Mouse (Mus musculus) liver, postnatal 0 days (tissue): ENCODE results near the gene Afg3l1.
"Not testable (repeated sequence)": the region's sequence is repeated elsewhere in the genome, so short reads cannot be mapped to it uniquely, and the experiment has no call there.

Experiments used
- CTCF ChIP-seq: sonication (generic); IDR thresholded peaks from 2 replicates; pipeline ENCODE4 v1.5.1; 2016; ENCODE audit warnings: antibody characterized with exemption, low read depth
- EP300 ChIP-seq: IDR thresholded peaks from 2 replicates; pipeline ENCODE4 v1.6.1; 2016; ENCODE audit warnings: antibody characterized with exemption, low read depth, mild to moderate bottlenecking

DNA sequence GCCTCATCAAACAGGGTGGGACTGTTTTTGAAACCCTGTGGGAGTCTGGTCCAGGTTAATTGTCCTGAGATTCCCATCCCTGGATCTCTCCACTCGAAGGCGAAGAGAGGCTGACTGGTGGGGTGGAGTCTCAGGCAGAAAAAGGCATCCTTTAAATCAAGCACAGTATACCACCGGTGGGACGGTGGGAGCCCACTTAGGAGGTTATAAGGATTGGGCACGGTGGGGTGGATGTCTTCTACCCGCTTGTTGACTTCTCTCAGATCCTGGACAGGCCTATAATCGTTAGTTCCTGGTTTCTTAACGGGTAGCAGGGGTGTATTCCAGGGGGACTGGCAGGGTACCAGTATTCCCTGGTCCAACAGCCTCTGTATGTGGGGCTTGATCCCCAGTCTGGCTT, 46.8 kb upstream of the Afg3l1 start:
- not testable (repeated sequence) for TF ChIP-seq EP300, CTCF
